Mouse (Mus musculus): ENCODE results near the gene Krt10. TPM values are rescaled to one million over a fixed set of nuclear protein-coding genes. Genes with fewer than 3 reads are reported as not detected.

Gene Krt10
- 8.1 TPM for polyA plus RNA-seq (2017; shearing (Covaris generic))

GRCm38 (mm10) chr11:99389264-99389663 lies at the start of gene Krt10:
TSS of gene Krt10 (minus strand) at chr11:99389364.

GRCm38 (mm10) chr11:99437972-99438371 lies 48.8 kb upstream of the Krt10 start, which contains the start of gene Krt20:
TSS of gene Krt20 (minus strand) at chr11:99438150.

GRCm38 (mm10) chr11:99422159-99422558 lies 33.0 kb upstream of the Krt10 start, which contains the start of gene Krt12:
TSS of gene Krt12 (minus strand) at chr11:99422259.

GRCm38 (mm10) chr11:99374803-99375202 lies 14.4 kb downstream of the Krt10 start, which contains the start of gene Krt28:
TSS of gene Krt28 (minus strand) at chr11:99374903.

GRCm38 (mm10) chr11:99351004-99351403 lies 38.2 kb downstream of the Krt10 start, which contains the start of gene Krt27:
TSS of gene Krt27 (minus strand) at chr11:99351104.

GRCm38 (mm10) chr11:99337866-99338265 lies 51.3 kb downstream of the Krt10 start, which contains the start of gene Krt26:
TSS of gene Krt26 (minus strand) at chr11:99337966.

Other genes starting within 250 kb of the Krt10 start
- 465 TPM for gene Ccr7, start 234.3 kb downstream of the Krt10 start, polyA plus RNA-seq (2017; shearing (Covaris generic))
- 181 TPM for gene Smarce1, start 158.3 kb downstream of the Krt10 start, polyA plus RNA-seq (2017; shearing (Covaris generic))
- gene Krt222, start 145.3 kb downstream of the Krt10 start, polyA plus RNA-seq (2017; shearing (Covaris generic)): 0.44 TPM
- not detected for gene Krt24, start 104.1 kb downstream of the Krt10 start, polyA plus RNA-seq (2017; shearing (Covaris generic))
- gene Krt25, start 66.4 kb downstream of the Krt10 start, polyA plus RNA-seq (2017; shearing (Covaris generic)): not detected
- gene Krt26, start 51.4 kb downstream of the Krt10 start, polyA plus RNA-seq (2017; shearing (Covaris generic)): not detected
- gene Krt27, start 38.3 kb downstream of the Krt10 start, polyA plus RNA-seq (2017; shearing (Covaris generic)): not detected
- gene Krt28, start 14.5 kb downstream of the Krt10 start, polyA plus RNA-seq (2017; shearing (Covaris generic)): not detected
- gene Krt12, start 32.9 kb upstream of the Krt10 start, polyA plus RNA-seq (2017; shearing (Covaris generic)): 0.26 TPM
- gene Krt20, start 48.8 kb upstream of the Krt10 start, polyA plus RNA-seq (2017; shearing (Covaris generic)): not detected
- not detected for gene Krt23, start 103.8 kb upstream of the Krt10 start, polyA plus RNA-seq (2017; shearing (Covaris generic))
- not detected for gene Krt39, start 132.0 kb upstream of the Krt10 start, polyA plus RNA-seq (2017; shearing (Covaris generic))
- not detected for gene Krt40, start 153.8 kb upstream of the Krt10 start, polyA plus RNA-seq (2017; shearing (Covaris generic))
- gene Krtap3-3, start 161.5 kb upstream of the Krt10 start, polyA plus RNA-seq (2017; shearing (Covaris generic)): not detected
- gene Krtap3-2, start 167.5 kb upstream of the Krt10 start, polyA plus RNA-seq (2017; shearing (Covaris generic)): not detected
- not detected for gene Gm11939, start 170.1 kb upstream of the Krt10 start, polyA plus RNA-seq (2017; shearing (Covaris generic))
- not detected for gene Krtap3-1, start 177.3 kb upstream of the Krt10 start, polyA plus RNA-seq (2017; shearing (Covaris generic))
- not detected for gene Krtap1-5, start 191.7 kb upstream of the Krt10 start, polyA plus RNA-seq (2017; shearing (Covaris generic))
- gene Krtap1-4, start 194.3 kb upstream of the Krt10 start, polyA plus RNA-seq (2017; shearing (Covaris generic)): not detected
- gene Krtap1-3, start 202.0 kb upstream of the Krt10 start, polyA plus RNA-seq (2017; shearing (Covaris generic)): not detected
- gene Krtap9-3, start 208.7 kb upstream of the Krt10 start, polyA plus RNA-seq (2017; shearing (Covaris generic)): not detected
- not detected for gene Gm11938, start 213.9 kb upstream of the Krt10 start, polyA plus RNA-seq (2017; shearing (Covaris generic))
- not detected for gene Gm11937, start 220.8 kb upstream of the Krt10 start, polyA plus RNA-seq (2017; shearing (Covaris generic))
- not detected for gene Krtap2-4, start 225.5 kb upstream of the Krt10 start, polyA plus RNA-seq (2017; shearing (Covaris generic))
- not detected for gene Gm11562, start 231.1 kb upstream of the Krt10 start, polyA plus RNA-seq (2017; shearing (Covaris generic))
- not detected for gene Krtap4-1, start 238.9 kb upstream of the Krt10 start, polyA plus RNA-seq (2017; shearing (Covaris generic))
- gene Krtap4-2, start 245.7 kb upstream of the Krt10 start, polyA plus RNA-seq (2017; shearing (Covaris generic)): not detected